Mouse (Mus musculus) left cerebral cortex, adult 9 months (tissue): ENCODE data around the gene Npnt.

Source experiments
- DNase-seq, 2 experiments: peaks; one replicate each; pipeline ENCODE4 v3.0.0; 2022; ENCODE audit warnings: low spot score in 2 of 2

Npnt gene

DNA sequence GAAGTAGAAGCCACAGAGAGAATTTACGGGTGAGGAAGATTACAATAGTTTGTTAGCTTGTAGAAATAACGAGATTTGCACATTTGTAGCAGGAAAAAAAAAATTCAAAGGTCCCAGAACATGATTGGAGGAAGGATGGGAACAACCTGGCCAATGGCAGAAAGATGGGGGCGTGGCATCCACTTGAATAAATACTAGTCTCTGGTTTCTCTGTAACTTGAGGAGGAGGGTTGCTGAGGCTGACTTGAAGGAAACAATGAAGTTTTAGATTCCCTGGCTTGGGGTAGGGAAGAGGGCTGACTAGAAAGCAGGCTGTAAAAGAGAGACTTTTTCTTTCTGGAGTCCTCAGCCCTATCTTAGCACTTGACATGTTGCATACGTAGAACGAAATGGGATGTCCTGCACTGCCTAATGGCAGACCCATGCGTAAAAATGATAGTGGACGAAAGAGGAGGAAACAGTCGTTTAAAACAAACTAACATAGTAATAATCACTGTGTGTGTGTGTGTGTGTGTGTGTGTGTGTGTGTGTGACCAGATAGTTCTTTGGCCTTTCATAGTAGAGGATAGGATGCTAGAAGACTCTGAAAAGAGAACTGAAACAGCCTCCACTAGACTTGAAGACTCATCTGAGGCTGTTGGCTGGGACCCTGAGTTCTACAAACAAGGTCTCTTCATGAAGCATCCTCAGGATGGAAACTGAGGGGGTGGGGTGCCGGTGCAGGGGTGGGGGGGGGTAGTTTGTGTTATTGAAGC lies 94.5 kb downstream of the Npnt start:
- DNase-seq = no peak

DNA sequence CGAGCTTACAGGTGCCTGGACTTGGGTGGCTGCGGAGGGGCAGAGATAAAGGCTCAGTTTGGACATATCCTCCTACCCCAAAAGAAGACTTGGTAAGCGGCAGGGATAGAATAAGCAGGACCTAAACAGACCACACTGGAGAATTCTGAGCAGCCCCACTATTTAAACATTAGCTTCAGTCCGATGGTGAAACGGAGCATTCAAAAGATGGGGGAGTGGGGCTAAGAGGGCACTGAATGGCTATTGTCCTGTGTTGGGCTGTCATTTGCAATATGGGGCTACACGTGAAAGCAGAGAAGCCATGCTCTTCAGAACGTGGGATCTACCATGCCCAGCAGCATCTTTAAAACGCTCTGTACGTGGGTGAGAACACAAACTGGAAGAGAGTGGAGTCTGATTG lies 95.8 kb downstream of the Npnt start:
- DNase-seq = no peak

GRCm38 (mm10) chr3:132851841-132852728 lies 98.0 kb downstream of the Npnt start:
- DNase-seq = no peak

DNA sequence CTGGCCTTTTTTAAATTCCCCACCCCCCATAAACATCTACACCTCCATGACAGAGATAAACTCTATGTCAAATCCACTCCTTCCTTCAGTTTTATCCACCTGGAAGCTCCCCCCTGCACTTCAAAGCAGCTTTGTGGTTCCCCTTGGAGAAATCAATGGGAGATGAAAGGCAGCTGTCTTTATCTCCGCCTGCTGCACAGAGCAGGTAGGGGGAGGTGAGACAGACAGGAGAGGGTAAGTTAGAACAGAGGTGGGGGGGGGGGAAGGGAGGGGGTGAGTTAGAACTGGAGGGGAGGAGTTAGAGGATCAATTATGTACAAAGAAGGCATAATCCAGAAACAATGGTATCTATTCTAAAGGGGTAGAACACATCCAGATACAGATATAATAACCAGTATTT lies 98.7 kb downstream of the Npnt start:
- DNase-seq = no peak

DNA sequence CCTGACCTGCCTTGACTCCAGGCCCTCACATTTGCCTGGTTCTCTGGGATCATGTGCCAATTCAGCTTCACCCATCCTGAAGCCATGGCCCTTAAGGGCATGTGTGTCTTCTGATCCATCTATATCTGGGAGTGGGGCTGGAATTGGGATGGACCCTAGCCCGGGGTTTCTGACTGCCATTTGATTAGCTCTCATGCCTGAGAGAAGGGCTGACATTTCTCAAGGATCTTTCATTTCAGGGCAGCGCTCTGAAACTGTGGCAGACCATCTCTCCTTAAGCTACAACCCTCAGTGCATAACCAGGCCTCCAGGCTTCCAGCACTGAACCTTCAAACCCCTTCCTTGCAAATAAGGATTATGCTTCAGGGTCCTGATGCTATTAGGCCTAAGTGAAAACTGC lies 99.7 kb downstream of the Npnt start:
- no peak for DNase-seq

DNA sequence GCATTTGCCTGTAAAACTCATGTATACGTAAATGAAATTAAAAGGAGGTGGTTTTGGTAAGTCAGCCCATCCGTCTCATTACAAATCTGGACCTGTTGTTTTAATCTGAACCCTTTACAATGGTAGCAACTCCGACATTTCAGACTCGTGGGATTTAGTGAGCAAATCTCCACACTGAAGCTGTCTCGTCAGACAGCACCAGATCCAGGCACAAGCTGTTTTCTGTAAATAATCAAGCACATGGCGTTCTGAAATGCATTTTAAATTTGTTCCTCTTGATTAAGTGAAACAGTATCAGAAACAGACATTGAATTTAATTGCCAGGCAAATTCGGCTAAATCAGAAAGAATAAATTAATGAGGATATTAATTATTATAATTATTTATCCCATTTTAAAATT lies 100.4 kb downstream of the Npnt start:
- no peak for DNase-seq

DNA sequence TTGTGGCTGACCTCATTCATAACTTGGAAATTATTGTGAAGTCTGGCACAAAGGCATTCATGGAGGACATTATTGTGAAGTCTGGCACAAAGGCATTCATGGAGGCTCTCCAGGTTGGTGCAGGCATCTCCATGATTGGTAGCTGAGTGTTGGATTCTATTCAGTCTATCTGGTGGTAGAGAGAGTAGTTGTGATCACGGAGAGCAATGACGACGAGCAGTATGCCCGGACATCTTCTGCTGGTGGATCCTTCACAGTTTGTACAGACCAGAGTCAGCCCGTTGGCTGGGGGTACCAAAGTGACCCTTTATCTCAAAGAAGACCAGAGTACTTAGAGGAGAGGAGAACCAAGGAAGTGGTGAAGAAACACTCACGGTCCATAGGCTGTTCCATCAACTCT lies 107.4 kb downstream of the Npnt start:
- no peak for DNase-seq

GRCm38 (mm10) chr3:132839516-132839915 lies 110.6 kb downstream of the Npnt start:
- no peak for DNase-seq

DNA sequence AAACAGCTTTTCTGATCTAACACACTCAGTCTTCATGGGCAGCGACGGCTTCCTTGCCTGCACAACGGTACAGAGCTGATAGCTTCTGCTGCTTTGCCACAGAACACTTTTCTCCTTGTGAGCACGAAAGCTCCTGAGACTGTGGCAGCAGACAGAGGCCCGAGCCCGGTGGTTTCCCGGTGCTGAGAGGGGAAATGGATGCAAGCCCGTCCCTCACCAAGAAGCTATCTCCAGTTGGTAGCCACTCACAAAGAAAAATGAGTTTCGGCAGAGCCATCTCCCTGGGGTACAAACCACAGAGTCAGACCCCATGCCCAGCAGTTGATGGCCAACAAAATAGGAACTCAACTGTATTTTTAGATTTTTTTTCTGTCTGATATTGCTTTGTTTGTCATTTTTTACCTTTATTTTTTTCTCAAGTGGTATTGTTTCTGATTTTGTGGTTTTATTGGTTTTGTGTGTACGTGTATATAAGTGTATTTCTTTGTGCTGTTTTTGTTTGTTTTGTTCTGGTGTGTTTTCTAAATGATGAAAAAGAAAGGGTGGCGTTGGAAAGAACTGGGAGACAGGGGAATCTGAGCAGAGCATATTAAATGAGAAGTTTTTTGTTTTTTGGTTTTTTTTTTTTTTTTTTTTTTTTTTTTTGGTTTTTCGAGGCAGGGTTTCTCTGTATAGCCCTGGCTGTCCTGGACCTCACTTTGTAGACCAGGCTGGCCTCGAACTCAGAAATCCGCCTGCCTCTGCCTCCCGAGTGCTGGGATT lies 111.3 kb downstream of the Npnt start:
- DNase-seq = no peak

GRCm38 (mm10) chr3:132837134-132837533 lies 113.0 kb downstream of the Npnt start:
- no peak for DNase-seq

DNA sequence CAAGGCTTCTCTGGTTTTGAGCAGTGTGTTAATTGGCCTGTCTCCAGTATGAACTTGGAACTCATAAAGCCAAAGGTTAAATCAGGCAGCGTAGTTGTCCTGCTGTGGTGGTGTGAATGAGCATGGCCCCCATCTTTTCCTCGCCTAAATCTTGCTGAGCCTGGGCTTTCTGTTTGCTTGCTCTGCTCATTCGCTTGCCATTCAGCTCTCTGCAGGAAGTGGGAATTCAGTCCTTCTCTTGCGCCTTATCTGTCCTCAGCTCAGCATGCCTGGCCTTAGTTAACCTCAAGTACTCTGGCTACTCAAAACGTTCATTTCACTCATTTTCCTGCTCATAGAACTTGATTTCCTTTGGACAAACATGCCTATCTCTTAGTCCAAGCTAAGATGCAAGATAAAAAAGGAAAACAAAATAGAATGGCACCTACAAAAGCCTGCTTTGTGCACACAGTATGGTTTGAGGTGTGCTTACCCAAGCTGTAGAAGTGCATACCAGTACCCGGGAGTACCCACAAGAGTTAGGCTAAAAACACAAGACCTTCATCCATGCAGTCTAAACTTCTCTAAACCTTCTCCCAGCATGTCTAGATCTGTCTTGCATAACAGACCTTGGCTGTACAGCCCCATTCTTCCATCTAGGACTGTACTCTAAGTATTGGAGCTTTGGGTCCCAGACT lies 114.8 kb downstream of the Npnt start:
- DNase-seq = no peak
